Mouse (Mus musculus) hindbrain, embryonic 16.5 days (tissue): Measurements from ENCODE around the gene Parn. TPM values are rescaled to one million over a fixed set of nuclear protein-coding genes. Genes with fewer than 3 reads are reported as not detected.
A peak's percentile ranks its signal among the peaks of the same experiment; 100 is the strongest.

Source experiments
- ATAC-seq: fragments of 200-750 bp; cut with Nextera tagmentation; 2 replicates; pipeline ENCODE4 v1.8.0; 2017; ENCODE audit warnings: moderate TSS enrichment, moderate library complexity
- H3K27ac ChIP-seq: fragments of 300-500 bp; sonication (generic); 2 replicates; pipeline ENCODE4 v1.5.1; 2014; ENCODE audit warnings: low read depth, mild to moderate bottlenecking, control low read depth, low read length, moderate library complexity
- H3K27me3 ChIP-seq: fragments of 300-500 bp; sonication (generic); replicated peaks from 2 replicates; pipeline ENCODE4 v1.6.1; 2014; ENCODE audit warnings: low read length; ENCODE audit not compliant: control insufficient read depth, insufficient read depth
- H3K36me3 ChIP-seq: fragments of 300-500 bp; sonication (generic); 2 replicates; pipeline ENCODE4 v1.6.1; 2014; ENCODE audit warnings: mild to moderate bottlenecking, low read length, moderate library complexity, mixed read lengths; ENCODE audit not compliant: control insufficient read depth, insufficient read depth
- H3K4me1 ChIP-seq: fragments of 300-500 bp; sonication (generic); 2 replicates; pipeline ENCODE4 v1.6.1; 2014; ENCODE audit warnings: low read depth, low read length; ENCODE audit not compliant: control insufficient read depth, insufficient read depth
- H3K4me2 ChIP-seq: fragments of 300-500 bp; sonication (generic); 2 replicates; pipeline ENCODE4 v1.6.1; 2014; ENCODE audit warnings: mild to moderate bottlenecking, low read length, control low read depth, moderate library complexity
- H3K4me3 ChIP-seq: fragments of 300-500 bp; sonication (generic); 2 replicates; pipeline ENCODE4 v1.5.1; 2014; ENCODE audit warnings: mild to moderate bottlenecking, low read length, control low read depth, moderate library complexity
- H3K9ac ChIP-seq: fragments of 300-500 bp; sonication (generic); 2 replicates; pipeline ENCODE4 v1.6.1; 2014; ENCODE audit warnings: low read depth, mild to moderate bottlenecking, control low read depth, low read length, moderate library complexity
- H3K9me3 ChIP-seq: fragments of 300-500 bp; sonication (generic); 2 replicates; pipeline ENCODE4 v1.6.1; 2014; ENCODE audit warnings: mild to moderate bottlenecking, low read length, moderate library complexity; ENCODE audit not compliant: control insufficient read depth
- WGBS: fragments of 180-500 bp; shearing (Covaris S2); extraction: QIAGEN DNeasy Blood & Tissue Kit; methylation state at CpG from one replicate; pipeline ENCODE4 v1.1.7; 2014; 5-methylcytosine and 5-hydroxymethylcytosine counted together
- polyA plus RNA-seq: library from polyadenylated mRNA; unstranded; fragments of >200 nt; fragmentation: Nextera tagmentation; extraction: Ambion mirVana; gene quantifications from 2 replicates; pipeline ENCODE4 v1.2.1, GENCODE M21; 2015

The Parn gene
- polyA plus RNA-seq, 1 experiment from 2014 or later = 31.7 TPM

DNA sequence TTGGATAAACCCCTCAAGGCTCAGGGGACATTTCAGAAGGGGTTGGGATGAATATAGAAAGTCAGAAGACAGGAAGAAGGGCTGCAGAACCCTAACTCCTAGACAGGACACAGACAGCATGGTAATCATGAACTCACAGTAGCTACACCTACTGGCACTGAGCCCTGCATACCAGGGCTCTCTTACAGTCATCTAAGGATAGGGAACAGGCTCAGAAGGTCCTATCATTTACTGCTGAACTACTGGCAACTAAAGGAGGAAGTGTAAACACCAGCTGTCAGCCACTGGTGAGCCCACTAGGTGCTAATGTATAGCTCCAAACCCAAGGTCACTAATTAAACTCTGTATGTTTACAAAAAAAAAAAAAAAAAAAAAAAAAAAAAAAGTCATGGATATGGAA, 56.6 kb downstream of the Parn start:
- Histone ChIP-seq H3K4me2 (no peak overlapping the region), H3K27ac (no peak overlapping the region), H3K36me3 (no peaks in the 10 kb centered on the region; the same call in 1 of the 2 replicates), H3K27me3 (no peaks in the 10 kb centered on the region), H3K9ac (no peak overlapping the region), H3K4me1 (no peaks in the 10 kb centered on the region), H3K4me3 (no peak overlapping the region), H3K9me3 (no peaks in the 10 kb centered on the region)
- ATAC-seq = no peak

DNA sequence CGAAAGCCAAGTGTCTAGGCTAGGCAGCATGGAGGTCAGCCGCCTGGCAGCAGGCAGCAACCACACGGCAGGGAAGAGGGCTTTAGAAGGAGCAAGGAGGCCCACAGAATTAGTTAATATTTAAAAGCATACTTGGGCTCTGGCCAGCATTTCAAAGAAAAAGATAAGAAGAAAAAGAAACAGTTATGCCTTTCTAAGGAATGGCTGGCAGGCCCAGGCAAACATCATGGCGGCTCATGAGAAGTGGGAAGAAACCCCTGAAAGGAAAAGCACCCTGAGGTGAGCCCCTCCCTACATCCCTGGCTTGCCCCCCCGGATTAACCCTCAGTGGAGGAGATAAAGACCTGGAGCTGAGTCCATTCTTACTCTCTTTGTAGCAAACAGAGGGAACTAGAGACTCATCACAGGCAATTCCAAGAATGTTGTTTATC, 57.0 kb downstream of the Parn start:
- no peak overlapping the region for H3K9ac ChIP-seq
- H3K27me3 ChIP-seq = no peaks in the 10 kb centered on the region
- no peak overlapping the region for H3K4me3 ChIP-seq
- ATAC-seq = no peak
- no peak overlapping the region for H3K4me2 ChIP-seq
- no peaks in the 10 kb centered on the region for H3K9me3 ChIP-seq
- no peaks in the 10 kb centered on the region for H3K4me1 ChIP-seq
- no peaks in the 10 kb centered on the region; the same call in 1 of the 2 replicates for H3K36me3 ChIP-seq
- no peak overlapping the region for H3K27ac ChIP-seq
- 68% methylated on average over 5 of the region's 5 CpGs for WGBS

DNA sequence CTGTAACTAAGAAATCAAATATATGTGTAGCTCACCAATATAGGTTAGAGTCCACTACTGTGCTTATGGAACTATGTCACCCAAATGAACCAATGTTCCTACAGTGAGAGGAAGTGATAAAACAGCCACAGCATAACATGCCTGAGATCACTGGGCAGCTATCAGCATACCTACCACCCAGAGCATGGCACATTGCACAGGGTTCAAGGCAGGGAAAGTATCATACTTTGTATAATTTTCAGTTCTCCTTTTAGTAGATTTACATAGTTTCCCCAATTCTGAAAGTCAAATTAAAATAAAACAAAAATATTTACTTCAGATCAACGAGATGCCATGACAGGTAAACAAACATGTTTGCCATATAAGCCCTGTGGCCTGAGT, 59.3 kb downstream of the Parn start:
- ATAC-seq = no peak
- no peaks in the 10 kb centered on the region for H3K9me3 ChIP-seq
- H3K36me3 ChIP-seq = no peaks in the 10 kb centered on the region
- no peaks in the 10 kb centered on the region for H3K4me1 ChIP-seq
- H3K27ac ChIP-seq = no peak overlapping the region
- H3K4me3 ChIP-seq = no peak overlapping the region
- H3K9ac ChIP-seq = no peak overlapping the region
- WGBS = 94% methylated on average over 1 of the region's 1 CpGs
- H3K27me3 ChIP-seq = no peaks in the 10 kb centered on the region
- H3K4me2 ChIP-seq = no peak overlapping the region

DNA sequence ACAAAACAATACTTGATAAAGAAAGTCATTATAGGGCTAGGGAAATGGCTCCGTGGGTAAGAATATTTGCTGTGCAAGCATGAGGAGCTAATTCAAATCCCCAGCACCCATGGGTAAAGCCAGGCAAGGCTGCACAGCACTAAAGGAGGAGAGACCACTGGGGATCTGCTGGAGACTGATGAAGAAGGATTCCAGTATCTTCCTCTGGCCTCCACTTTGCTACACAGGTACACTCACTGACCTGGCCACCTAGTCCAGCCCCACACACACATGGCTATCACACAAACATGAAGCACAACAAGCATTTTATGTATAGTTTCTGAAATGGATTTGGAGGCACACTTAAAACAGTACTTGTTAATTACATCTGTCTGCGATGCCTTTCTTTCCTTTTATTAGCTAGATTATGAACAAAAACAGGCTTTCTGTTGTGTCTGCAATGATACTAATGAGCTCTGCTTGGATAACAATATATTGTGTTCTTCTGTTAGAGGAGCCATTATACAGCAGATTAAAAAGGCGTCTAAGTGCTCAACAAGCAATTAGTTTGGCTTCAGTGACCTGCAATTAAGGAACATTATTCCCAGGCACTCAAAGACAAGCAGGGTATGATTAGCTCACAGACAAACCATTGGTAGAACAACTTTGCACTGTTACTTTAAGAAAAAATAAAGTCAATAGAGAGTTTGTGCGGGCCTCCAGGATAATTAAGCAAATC, 59.8 kb downstream of the Parn start:
- no peaks in the 10 kb centered on the region for H3K27me3 ChIP-seq
- WGBS = 58% methylated on average over 4 of the region's 4 CpGs
- no peaks in the 10 kb centered on the region for H3K4me1 ChIP-seq
- no peak overlapping the region for H3K4me2 ChIP-seq
- no peak overlapping the region for H3K27ac ChIP-seq
- no peaks in the 10 kb centered on the region for H3K9me3 ChIP-seq
- H3K36me3 ChIP-seq = no peaks in the 10 kb centered on the region
- H3K9ac ChIP-seq = no peak overlapping the region
- H3K4me3 ChIP-seq = no peak overlapping the region
- peak; percentile 56 for ATAC-seq

DNA sequence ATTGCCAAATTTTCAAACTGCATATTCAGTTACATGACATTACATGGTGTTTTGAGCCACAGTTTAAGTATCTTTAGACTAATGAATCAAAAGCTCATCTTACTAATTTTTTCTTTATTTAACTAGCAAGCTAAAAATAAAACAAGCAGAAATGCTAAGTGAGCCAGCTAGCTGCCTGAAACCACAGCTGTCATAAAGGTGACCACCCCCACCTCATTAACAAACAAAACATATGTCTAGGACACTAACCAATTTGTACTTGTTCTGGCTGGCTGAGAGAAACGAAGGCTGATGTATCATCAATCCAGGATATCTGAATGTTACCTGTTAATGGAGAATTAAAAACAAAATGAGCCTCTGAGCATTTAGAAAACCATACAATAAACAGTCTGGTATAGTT, 65.2 kb downstream of the Parn start:
- no peak overlapping the region for H3K4me2 ChIP-seq
- H3K4me3 ChIP-seq = no peak overlapping the region
- no peaks in the 10 kb centered on the region for H3K9me3 ChIP-seq
- H3K27me3 ChIP-seq = no peaks in the 10 kb centered on the region
- no peak overlapping the region for H3K9ac ChIP-seq
- 61% methylated on average over 1 of the region's 1 CpGs for WGBS
- ATAC-seq = no peak
- no peak overlapping the region for H3K27ac ChIP-seq
- H3K4me1 ChIP-seq = no peaks in the 10 kb centered on the region
- H3K36me3 ChIP-seq = no peaks in the 10 kb centered on the region

DNA sequence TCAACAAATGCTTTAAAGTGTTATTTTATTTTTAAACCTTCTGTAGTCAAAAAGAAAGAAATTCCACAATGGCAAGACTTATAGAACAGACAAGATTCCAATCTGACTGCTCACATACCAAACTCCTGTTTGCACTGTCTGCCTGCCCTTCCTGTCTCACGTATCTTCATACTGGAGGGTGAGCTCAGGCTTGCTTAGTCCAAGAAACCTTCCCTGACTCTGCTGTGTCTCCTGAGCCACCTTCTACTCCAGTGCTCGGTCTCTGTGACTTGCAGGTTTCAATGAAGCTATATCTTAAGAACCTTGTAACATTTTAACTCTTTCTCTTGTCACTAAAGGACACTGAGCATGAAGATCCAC, 78.9 kb downstream of the Parn start:
- Histone ChIP-seq H3K4me2 (no peak overlapping the region), H3K36me3 (0 out of 2 replicates have a peak, but pooled peaks cover 2% of the 10 kb centered on the region), H3K9ac (no peak overlapping the region), H3K27me3 (no peaks in the 10 kb centered on the region), H3K27ac (no peak overlapping the region), H3K4me3 (no peak overlapping the region), H3K4me1 (no peaks in the 10 kb centered on the region), H3K9me3 (no peaks in the 10 kb centered on the region)
- WGBS = 92% methylated on average over 2 of the region's 2 CpGs
- ATAC-seq = no peak

DNA sequence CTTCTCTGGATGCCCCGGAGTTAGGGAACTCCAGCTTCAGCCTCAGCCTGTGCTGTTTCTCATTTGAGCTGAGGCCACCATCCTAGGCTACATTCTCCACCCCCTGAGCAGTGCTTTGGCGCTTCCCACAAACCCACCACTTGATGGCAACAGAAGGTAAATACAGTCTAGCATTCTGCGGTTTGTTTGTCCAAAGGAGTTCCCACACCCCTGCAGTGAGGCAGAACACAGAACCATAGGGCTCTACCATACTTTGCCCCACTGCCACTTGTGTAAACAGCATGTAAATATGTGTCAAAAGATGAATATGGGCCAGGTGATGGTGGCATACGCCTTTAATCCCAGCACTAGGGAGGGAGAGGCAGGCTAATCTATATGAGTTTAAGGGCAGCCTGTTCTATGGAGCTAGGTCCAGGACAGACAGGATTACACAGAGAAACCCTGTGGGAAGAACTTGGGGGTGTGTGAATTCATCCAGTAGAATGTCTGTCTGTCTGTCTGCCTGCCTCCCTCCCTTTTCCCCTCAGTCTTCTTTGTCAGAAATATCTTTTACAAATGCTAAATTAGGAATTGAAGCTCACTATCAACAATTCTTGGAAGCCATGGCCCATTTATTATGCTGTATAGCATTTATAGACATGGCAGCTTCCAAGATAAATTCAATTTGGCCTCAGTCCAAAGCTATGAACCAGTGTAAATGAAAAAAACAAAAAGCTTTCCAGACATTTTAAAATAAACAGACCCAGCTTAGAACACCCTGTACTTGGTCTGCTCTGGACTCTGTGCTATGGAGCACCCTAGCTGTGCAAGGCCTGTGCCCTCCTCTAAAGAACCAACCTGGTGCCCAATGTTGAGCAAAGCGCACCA, 79.6 kb downstream of the Parn start:
- H3K4me3 ChIP-seq = no peak overlapping the region
- no peaks in the 10 kb centered on the region for H3K9me3 ChIP-seq
- no peaks in the 10 kb centered on the region for H3K27me3 ChIP-seq
- H3K4me1 ChIP-seq = no peaks in the 10 kb centered on the region
- no peak overlapping the region for H3K9ac ChIP-seq
- no peak overlapping the region for H3K4me2 ChIP-seq
- H3K27ac ChIP-seq = no peak overlapping the region
- no peak for ATAC-seq
- H3K36me3 ChIP-seq = 0 out of 2 replicates have a peak, but pooled peaks cover 2% of the 10 kb centered on the region
- WGBS = 74% methylated on average over 5 of the region's 5 CpGs

DNA sequence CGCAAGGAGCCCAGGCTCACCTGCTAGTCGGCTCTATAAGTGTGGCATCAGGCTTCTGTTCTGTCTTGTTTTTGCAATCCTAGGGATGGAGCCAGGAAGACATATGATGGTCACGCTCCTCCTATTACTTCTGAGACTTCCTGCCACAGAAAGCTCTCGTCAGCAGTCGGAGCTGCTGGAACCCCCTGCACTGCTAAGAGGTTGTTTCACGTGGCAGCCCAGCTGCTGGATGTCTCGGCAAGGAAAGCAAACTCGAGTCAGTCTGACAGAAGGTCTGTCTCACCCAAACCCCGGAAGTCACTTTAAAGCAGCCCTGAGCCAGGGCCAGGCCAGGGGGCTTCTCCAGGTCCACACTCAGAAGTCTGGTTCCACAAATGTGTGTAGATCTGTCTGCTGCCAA, 82.7 kb downstream of the Parn start:
- Histone ChIP-seq H3K4me3 (no peak overlapping the region), H3K4me1 (no peaks in the 10 kb centered on the region), H3K4me2 (no peak overlapping the region), H3K9me3 (no peaks in the 10 kb centered on the region), H3K9ac (no peak overlapping the region), H3K27me3 (no peaks in the 10 kb centered on the region), H3K27ac (no peak overlapping the region), H3K36me3 (no peaks in the 10 kb centered on the region)
- no peak for ATAC-seq
- WGBS = 75% methylated on average over 9 of the region's 9 CpGs

DNA sequence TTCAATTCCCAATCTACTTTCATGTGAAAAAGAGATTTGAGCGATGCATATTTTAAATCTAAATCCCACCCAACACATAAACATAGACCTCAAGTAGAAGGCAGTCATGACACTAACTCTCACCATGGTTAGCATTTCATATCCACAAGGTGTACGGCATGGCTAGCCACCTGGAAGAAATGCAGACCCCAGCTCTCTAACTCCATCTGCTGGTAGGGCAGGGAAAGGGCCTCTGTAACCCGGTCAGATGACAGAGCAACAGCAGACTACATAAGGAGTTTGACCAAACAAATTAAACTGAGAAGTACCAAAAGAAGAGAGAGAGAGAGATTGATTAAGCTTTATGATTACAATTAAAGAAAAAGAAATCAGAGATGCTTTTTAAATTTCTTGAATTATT, 87.2 kb downstream of the Parn start:
- no peak overlapping the region for H3K9ac ChIP-seq
- H3K36me3 ChIP-seq = no peaks in the 10 kb centered on the region
- H3K27ac ChIP-seq = no peak overlapping the region
- H3K4me1 ChIP-seq = no peaks in the 10 kb centered on the region
- ATAC-seq = no peak
- H3K4me2 ChIP-seq = no peak overlapping the region
- H3K9me3 ChIP-seq = no peaks in the 10 kb centered on the region
- H3K27me3 ChIP-seq = no peaks in the 10 kb centered on the region
- 93% methylated on average over 3 of the region's 3 CpGs for WGBS
- H3K4me3 ChIP-seq = no peak overlapping the region
